Mouse (Mus musculus) bone marrow, adult 2 months (tissue): ENCODE results near the gene Fam107b. TPM values are rescaled to one million over a fixed set of nuclear protein-coding genes. Genes with fewer than 3 reads are reported as not detected.

Source experiments
- H3K27ac ChIP-seq: fragments of 200-500 bp; 2 replicates; pipeline ENCODE4 v1.5.1; 2012; ENCODE audit warnings: low read depth, mild to moderate bottlenecking, control low read depth, inconsistent platforms, low read length; ENCODE audit not compliant: control insufficient read depth, poor library complexity, insufficient read depth
- H3K4me1 ChIP-seq: fragments of 200-500 bp; 2 replicates; pipeline ENCODE4 v1.6.1; 2011; ENCODE audit warnings: low read length; ENCODE audit not compliant: control insufficient read depth, insufficient read depth
- H3K4me3 ChIP-seq: fragments of 200-500 bp; replicated peaks from 2 replicates; pipeline ENCODE3; 2011; ENCODE audit warnings: mild to moderate bottlenecking, low read depth, low read length, control low read depth; ENCODE audit not compliant: control insufficient read depth
- CTCF ChIP-seq: fragments of 200-500 bp; IDR thresholded peaks from 2 replicates; pipeline ENCODE4 v1.5.1; 2011; ENCODE audit warnings: low read length, control low read depth; ENCODE audit not compliant: control insufficient read depth, insufficient read depth
- POLR2A ChIP-seq: fragments of 200-500 bp; IDR thresholded peaks from 2 replicates; pipeline ENCODE4 v1.6.1; 2011; ENCODE audit warnings: low read depth, mild to moderate bottlenecking, control low read depth, low read length, borderline replicate concordance; ENCODE audit not compliant: control insufficient read depth
- WGBS: fragments of 180-500 bp; shearing (Covaris S2); methylation state at CpG from one replicate; pipeline ENCODE4 v1.1.7; 2018; 5-methylcytosine and 5-hydroxymethylcytosine counted together
- polyA plus RNA-seq: library from polyadenylated mRNA; stranded (reverse); fragments of >200 nt; gene quantifications from 2 replicates; pipeline ENCODE4 v1.2.4, GENCODE M21; 2011; ENCODE audit warnings: low replicate concordance; ENCODE audit not compliant: missing spikeins, insufficient read depth, insufficient read length

Gene Fam107b
- polyA plus RNA-seq, 1 experiment, result 71.1 TPM

- no peak overlapping the region for H3K27ac ChIP-seq
- TF ChIP-seq POLR2A, result no peak
- TF ChIP-seq CTCF, result no peak
These were observed 240.0 kb downstream of the Fam107b start for GRCm38 (mm10) chr2:3810321-3810720.

DNA sequence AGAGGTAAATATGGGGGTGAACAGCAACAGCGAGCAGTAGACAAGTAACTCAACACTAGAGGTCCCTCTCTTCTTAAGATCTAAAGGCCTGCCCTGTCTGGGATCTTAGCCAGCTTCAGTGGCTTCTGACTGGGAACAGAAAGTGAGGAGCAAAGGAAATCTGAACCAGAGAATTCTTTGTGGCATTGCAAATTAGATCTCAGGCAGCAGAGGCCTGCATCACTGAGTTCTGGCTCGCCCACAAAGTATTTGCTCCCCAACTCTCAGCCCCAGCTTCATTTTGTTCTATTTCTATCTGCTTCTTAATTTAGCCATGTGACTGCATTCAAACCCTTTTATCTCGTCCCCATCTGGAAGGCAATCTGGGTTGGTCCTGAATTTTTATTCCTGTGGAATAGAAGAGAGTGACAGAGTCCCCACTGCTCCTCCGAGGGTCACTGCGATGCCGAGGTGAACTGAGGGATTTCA lies 245.9 kb downstream of the Fam107b start:
- WGBS, result 71% methylated on average over 6 of the region's 6 CpGs
- Histone ChIP-seq H3K4me1 (no peaks in the 10 kb centered on the region), H3K4me3 (no peak overlapping the region), H3K27ac (no peak overlapping the region)
- TF ChIP-seq CTCF (no peak), POLR2A (no peak)

More at GRCm38 (mm10) chr2:3810321-3810720, 240.0 kb downstream of the Fam107b start:
- no peaks in the 10 kb centered on the region; the same call in 1 of the 2 replicates for H3K4me1 ChIP-seq
- H3K4me3 ChIP-seq, result no peak overlapping the region
- 30% methylated on average over 5 of the region's 5 CpGs for WGBS

- H3K4me1 ChIP-seq, result no peaks in the 10 kb centered on the region
- H3K4me3 ChIP-seq, result no peak overlapping the region
- TF ChIP-seq CTCF (no peak), POLR2A (no peak)
- H3K27ac ChIP-seq, result no peak overlapping the region
- WGBS, result 86% methylated on average over 3 of the region's 3 CpGs
These were observed 247.3 kb downstream of the Fam107b start for GRCm38 (mm10) chr2:3817626-3818025.

GRCm38 (mm10) chr2:3822483-3823455 lies 252.5 kb downstream of the Fam107b start:
- WGBS, result 81% methylated on average over 8 of the region's 8 CpGs
- TF ChIP-seq POLR2A (no peak), CTCF (no peak)
- Histone ChIP-seq H3K27ac (no peak overlapping the region), H3K4me3 (no peak overlapping the region), H3K4me1 (no peaks in the 10 kb centered on the region)

Other genes with a start within 250 kb of the Fam107b start
- 3.1 and 8.3 TPM in 2 replicates for gene Rpp38, start 237.8 kb upstream of the Fam107b start, polyA plus RNA-seq
- gene Acbd7, start 234.3 kb upstream of the Fam107b start, polyA plus RNA-seq, result not detected in 2 replicates
- not detected in 2 replicates for gene Olah, start 173.3 kb upstream of the Fam107b start, polyA plus RNA-seq
- gene Meig1, start 147.8 kb upstream of the Fam107b start, polyA plus RNA-seq, result not detected in 2 replicates
- 7.1 and 8.6 TPM in 2 replicates for gene Dclre1c, start 146.4 kb upstream of the Fam107b start, polyA plus RNA-seq
- 3.4 and 4.4 TPM in 2 replicates for gene Suv39h2, start 95.5 kb upstream of the Fam107b start, polyA plus RNA-seq
- gene Gm45902, start 57.7 kb upstream of the Fam107b start, polyA plus RNA-seq, result 2.3 and 5.4 TPM in 2 replicates
- gene Hspa14, start 57.7 kb upstream of the Fam107b start, polyA plus RNA-seq, result 37.4 and 38.7 TPM in 2 replicates
- not detected in 2 replicates for gene Cdnf, start 57.5 kb upstream of the Fam107b start, polyA plus RNA-seq